Mouse (Mus musculus): ENCODE data around the gene Srrm2.

Gene Srrm2

GRCm38 (mm10) chr17:23804426-23805085 is 14.2 kb downstream of the Srrm2 start:
- CTCF ChIA-PET, result interaction anchor here (0.6 to 0.8 kb wide), 3 partner anchors 9 to 57 kb away, joined by 3 to 7 read pairs (median 5); no protein-coding TSS in a partner anchor

GRCm38 (mm10) chr17:23806867-23807266 is 16.5 kb downstream of the Srrm2 start:
- CTCF ChIA-PET, result no interaction called here

- CTCF ChIA-PET, result no interaction called here
Measured at GRCm38 (mm10) chr17:23807918-23808317, 17.6 kb downstream of the Srrm2 start.

GRCm38 (mm10) chr17:23815641-23816040 is 25.3 kb downstream of the Srrm2 start:
- CTCF ChIA-PET, result no interaction called here

- CTCF ChIA-PET, result no interaction called here
Measured at GRCm38 (mm10) chr17:23818579-23818978, 28.2 kb downstream of the Srrm2 start.

- CTCF ChIA-PET, result no interaction called here
Measured at GRCm38 (mm10) chr17:23819235-23819634, 28.9 kb downstream of the Srrm2 start.

- CTCF ChIA-PET, result no interaction called here
Measured at GRCm38 (mm10) chr17:23820731-23821130, 30.4 kb downstream of the Srrm2 start.

GRCm38 (mm10) chr17:23822094-23822493 is 31.8 kb downstream of the Srrm2 start:
- CTCF ChIA-PET, result interaction anchor here (1.4 kb wide), 1 partner anchor 18 kb away, joined by 7 read pairs; no protein-coding TSS in a partner anchor

GRCm38 (mm10) chr17:23823018-23823417 is 32.7 kb downstream of the Srrm2 start:
- CTCF ChIA-PET, result no interaction called here

- CTCF ChIA-PET, result no interaction called here
Measured at GRCm38 (mm10) chr17:23823614-23824013, 33.3 kb downstream of the Srrm2 start.

GRCm38 (mm10) chr17:23825591-23825990 is 35.3 kb downstream of the Srrm2 start:
- CTCF ChIA-PET, result interaction anchor here (0.6 to 0.7 kb wide), 2 partner anchors 14 to 164 kb away, joined by 4 to 7 read pairs; no protein-coding TSS in a partner anchor

- CTCF ChIA-PET, result interaction anchor here (0.6 kb wide), 1 partner anchor 44 kb away, joined by 4 read pairs; no protein-coding TSS in a partner anchor
Measured at GRCm38 (mm10) chr17:23828271-23829001, 38.1 kb downstream of the Srrm2 start.

- CTCF ChIA-PET, result interaction anchor here (1.5 kb wide), 1 partner anchor 54 kb away, joined by 5 read pairs; no protein-coding TSS in a partner anchor
Measured at GRCm38 (mm10) chr17:23829064-23829619, 38.8 kb downstream of the Srrm2 start, which contains the start of gene Elob. Gene Elob, minus strand, starts transcription at chr17:23829136.

GRCm38 (mm10) chr17:23831201-23831600 is 40.9 kb downstream of the Srrm2 start:
- CTCF ChIA-PET, result interaction anchor here (1.6 kb wide), 1 partner anchor 57 kb away, joined by 4 read pairs; no protein-coding TSS in a partner anchor

- CTCF ChIA-PET, result interaction anchor here (0.9 kb wide), 1 partner anchor 124 kb away, joined by 3 read pairs; no protein-coding TSS in a partner anchor
Measured at GRCm38 (mm10) chr17:23836006-23836575, 45.8 kb downstream of the Srrm2 start, which contains the start of gene Prss33. Gene Prss33, minus strand, starts transcription at chr17:23836056.

- CTCF ChIA-PET, result interaction anchor here (1.7 kb wide), 1 partner anchor 67 kb away, joined by 5 read pairs; no protein-coding TSS in a partner anchor
Measured at GRCm38 (mm10) chr17:23841145-23841544, 50.8 kb downstream of the Srrm2 start.

- CTCF ChIA-PET, result interaction anchor here (0.5 to 1.1 kb wide), 6 partner anchors 10 to 118 kb away, joined by 3 to 5 read pairs (median 4); no protein-coding TSS in a partner anchor
Measured at GRCm38 (mm10) chr17:23843141-23843811, 52.9 kb downstream of the Srrm2 start.

GRCm38 (mm10) chr17:23843812-23844273 is 53.5 kb downstream of the Srrm2 start, which contains the start of the genes Prss32 and Prss41:
Gene Prss32, plus strand, starts transcription at chr17:23843855.
Gene Prss41, minus strand, starts transcription at chr17:23844172.
- CTCF ChIA-PET, result interaction anchor here (0.5 to 1.1 kb wide), 4 partner anchors 14 to 85 kb away, joined by 3 to 5 read pairs (median 4); no protein-coding TSS in a partner anchor

GRCm38 (mm10) chr17:23850028-23850427 is 59.7 kb downstream of the Srrm2 start:
- CTCF ChIA-PET, result no interaction called here

GRCm38 (mm10) chr17:23850853-23851749 is 60.8 kb downstream of the Srrm2 start:
- CTCF ChIA-PET, result no interaction called here

All from spleen, embryonic (tissue).